Mouse (Mus musculus) left cerebral cortex, postnatal 4 days (tissue): ENCODE measurements around the gene Rpgrip1. TPM values are rescaled to one million over a fixed set of nuclear protein-coding genes. Genes with fewer than 3 reads are reported as not detected.
A peak's percentile ranks its signal among the peaks of the same experiment; 100 is the strongest.

Experiments
- DNase-seq: peaks from one replicate; pipeline ENCODE4 v3.0.0-alpha.2; 2022
- intact Hi-C: fragments of 180-260 bp; cut with DNase I; formaldehyde crosslinking; loops from one replicate; pipeline ENCODE4 v1.15.1; 2025
- total RNA-seq, 2 experiments: library from RNA; stranded (reverse); gene quantifications; 2 replicates each; pipeline ENCODE4 v1.2.3; 2021

Rpgrip1 gene
- total RNA-seq, 2 experiments from 2014 or later: 2.3 to 2.5 TPM

DNA sequence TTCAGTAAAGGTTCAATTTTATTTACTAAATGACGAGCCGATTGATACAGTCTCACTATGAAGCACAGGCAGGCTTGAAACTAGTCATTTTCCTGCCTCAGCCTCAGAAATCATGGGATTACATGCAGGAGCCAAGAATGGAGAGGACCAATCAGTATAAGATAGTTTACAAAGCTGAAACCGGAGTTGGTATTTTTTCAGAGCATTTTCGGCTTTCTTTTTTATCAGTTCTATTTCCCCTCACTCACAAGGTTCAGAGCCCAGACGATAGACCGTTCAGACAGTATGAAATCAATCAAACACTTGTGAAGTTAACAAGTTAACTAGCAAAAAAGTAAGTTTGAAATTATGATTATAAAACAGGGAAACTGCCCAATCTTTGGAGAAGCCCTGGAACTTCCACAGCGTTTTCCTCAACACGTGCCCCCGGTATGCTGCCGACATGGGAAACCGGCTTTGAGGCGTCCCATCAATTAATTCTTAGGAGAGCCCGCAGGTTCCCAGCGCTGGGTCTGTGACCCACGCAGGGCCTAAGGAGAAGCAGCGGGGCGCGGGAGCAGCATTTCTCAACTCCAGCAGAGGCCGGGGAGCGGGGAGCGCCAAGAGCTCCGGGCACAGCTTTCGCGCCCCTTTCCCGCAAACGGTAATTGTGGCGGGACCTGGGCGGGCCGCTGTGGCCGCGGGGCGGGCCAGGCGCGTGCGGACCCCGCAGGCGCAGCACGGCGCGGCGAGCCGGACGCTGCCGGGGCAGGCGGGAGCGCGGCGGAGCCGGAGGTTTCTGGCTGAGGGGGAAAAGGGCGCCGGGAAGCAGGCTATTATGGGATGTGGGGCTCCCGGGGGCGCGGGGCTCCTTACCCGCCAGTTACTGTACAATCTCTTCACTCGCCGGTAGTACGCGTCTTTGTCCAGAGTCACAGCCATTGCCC, 86.0 kb downstream of the Rpgrip1 start:
- peak; percentile 24 for DNase-seq
- intact Hi-C loops: no loop called here

DNA sequence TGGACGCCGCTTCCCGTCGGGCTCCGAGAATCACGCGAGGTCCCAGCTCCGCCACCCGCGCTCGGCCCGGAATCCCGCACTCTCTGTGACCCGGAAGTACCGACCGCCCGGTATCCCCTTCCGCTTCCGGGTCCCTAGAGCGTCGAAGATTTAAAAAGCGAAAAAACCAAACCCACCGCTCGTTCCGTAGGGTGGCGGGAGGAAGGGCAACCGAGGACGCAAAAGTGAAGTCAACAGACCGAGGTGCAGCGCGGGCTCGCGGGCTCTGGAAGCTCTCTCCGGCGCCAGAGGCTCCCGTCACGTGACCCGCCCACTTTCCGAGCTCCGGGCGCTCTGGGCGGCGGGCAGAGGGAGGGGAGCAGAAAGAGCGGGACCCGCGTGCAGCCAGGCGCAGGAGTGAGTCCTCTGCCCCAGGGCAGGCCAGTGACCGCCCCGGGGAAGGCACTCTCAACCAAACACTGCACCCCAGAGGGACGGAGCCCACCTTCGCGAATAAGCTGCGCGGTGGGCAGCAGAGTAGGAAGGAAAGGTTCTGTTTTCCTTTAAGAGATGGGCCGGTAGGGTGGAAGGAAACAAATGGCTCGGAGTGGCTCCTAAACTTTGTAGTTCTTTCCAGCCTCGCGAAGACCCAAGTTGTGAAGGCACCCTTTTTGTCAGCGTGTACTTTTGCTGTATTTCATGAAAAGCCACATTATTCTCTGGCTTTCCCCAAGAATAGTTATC, 86.8 kb downstream of the Rpgrip1 start, which contains the start of gene Supt16:
Supt16 (minus strand) TSS at position 261 of the 723 bp plus-strand sequence.
- intact Hi-C loops: no loop called here
- peak; percentile 84 for DNase-seq

DNA sequence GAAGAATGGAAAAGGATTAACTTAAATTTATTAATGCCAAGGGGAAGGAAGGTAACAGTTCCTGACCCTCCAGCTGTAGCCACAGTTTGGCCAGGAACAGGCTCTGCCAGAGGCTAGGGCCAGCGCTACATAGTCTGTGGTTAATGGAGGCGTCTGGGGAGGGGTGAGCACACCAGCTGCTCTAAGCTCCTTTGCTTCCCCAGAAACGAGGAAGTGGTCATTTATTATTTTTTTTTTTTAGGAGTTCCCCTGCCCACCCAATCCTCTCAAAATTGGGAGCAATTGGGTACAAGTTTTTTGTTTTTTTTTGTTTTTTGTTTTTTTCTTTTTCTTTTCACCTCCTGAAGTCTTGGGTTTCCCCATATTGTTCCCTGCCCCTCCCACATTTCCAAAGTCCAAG, 87.6 kb downstream of the Rpgrip1 start:
- no peak for DNase-seq

DNA sequence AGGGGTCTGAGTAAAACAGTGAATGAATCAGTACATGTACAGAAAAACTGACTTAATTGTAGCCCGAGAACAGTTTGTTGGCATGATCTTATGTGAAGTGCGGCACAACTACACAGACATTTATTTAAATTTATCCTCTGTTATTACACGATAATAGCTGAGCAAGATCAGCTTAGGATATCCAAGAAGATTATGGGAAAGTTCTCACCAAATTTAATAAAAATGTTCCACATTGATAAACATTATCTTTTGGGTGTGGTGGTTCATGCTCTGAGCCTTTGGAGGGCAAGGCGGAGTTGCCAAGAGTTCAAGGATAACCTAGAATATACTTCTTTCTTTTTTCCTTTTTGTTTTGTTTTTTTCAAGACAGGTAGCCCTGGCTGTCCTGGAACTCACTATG, 88.9 kb downstream of the Rpgrip1 start:
- DNase-seq: no peak
- intact Hi-C loops: no loop called here

More for the DNA sequence above, 87.6 kb downstream of the Rpgrip1 start:
- intact Hi-C loops: no loop called here

Other genes with a start within 250 kb of the Rpgrip1 start
- gene Mettl17, start 225.9 kb upstream of the Rpgrip1 start, total RNA-seq: 10 to 100 TPM; 50.3 to 63.4 TPM
- gene Slc39a2, start 217.8 kb upstream of the Rpgrip1 start, total RNA-seq: 1 to 10 TPM; 4.8 to 5.4 TPM
- gene Ndrg2, start 196.5 kb upstream of the Rpgrip1 start, total RNA-seq: 100 to 1,000 TPM; 172 to 173 TPM
- not detected for gene Tppp2, start 192.3 kb upstream of the Rpgrip1 start, total RNA-seq
- gene Rnase13, start 187.9 kb upstream of the Rpgrip1 start, total RNA-seq: not detected
- gene Arhgef40, start 126.0 kb upstream of the Rpgrip1 start, total RNA-seq: 10 to 100 TPM; 59.8 to 68.1 TPM
- gene Tmem253, start 95.0 kb upstream of the Rpgrip1 start, total RNA-seq: under 1 TPM in 1 of 2 experiments, not detected in 1; 0.38 TPM
- gene Zfp219, start 90.0 kb upstream of the Rpgrip1 start, total RNA-seq: 10 to 100 TPM; 32.3 to 36.7 TPM
- gene Olfr221, start 68.2 kb upstream of the Rpgrip1 start, total RNA-seq: not detected
- 100 to 1,000 TPM; 220 to 223 TPM for gene Hnrnpc, start 6.7 kb upstream of the Rpgrip1 start, total RNA-seq
- 10 to 100 TPM; 71.3 to 73.2 TPM for gene Supt16, start 86.7 kb downstream of the Rpgrip1 start, total RNA-seq
- gene Chd8, start 147.1 kb downstream of the Rpgrip1 start, total RNA-seq: 100 to 1,000 TPM; 142 to 154 TPM
- gene Tox4, start 168.4 kb downstream of the Rpgrip1 start, total RNA-seq: 10 to 100 TPM; 48.0 to 56.4 TPM
- 10 to 100 TPM; 38.3 to 40.8 TPM for gene Rab2b, start 168.8 kb downstream of the Rpgrip1 start, total RNA-seq
- 10 to 100 TPM; 39.2 to 47.4 TPM for gene Mettl3, start 194.4 kb downstream of the Rpgrip1 start, total RNA-seq
- 10 to 100 TPM; 45.9 to 48.7 TPM for gene Sall2, start 218.1 kb downstream of the Rpgrip1 start, total RNA-seq
- not detected for gene Olfr1513, start 245.7 kb downstream of the Rpgrip1 start, total RNA-seq